Mouse (Mus musculus) G1E (cell line): ENCODE results near the gene Arrb1. TPM values are rescaled to one million over a fixed set of nuclear protein-coding genes. Genes with fewer than 3 reads are reported as not detected.

Experiments used
- ATAC-seq: 2 replicates; pipeline ENCODE4 v1.8.0; 2016; ENCODE audit warnings: mild to moderate bottlenecking; ENCODE audit not compliant: insufficient number of reproducible peaks, poor library complexity, low FRiP score, severe bottlenecking; ENCODE audit errors: extremely low read depth
- DNase-seq: peaks from one replicate; pipeline ENCODE4 v3.0.0; 2012; ENCODE audit warnings: low spot score
- H3K27me3 ChIP-seq: 2 replicates; pipeline ENCODE4 v1.6.1; 2012; ENCODE audit warnings: mild to moderate bottlenecking, low read length, inconsistent platforms; ENCODE audit not compliant: insufficient read depth
- H3K36me3 ChIP-seq: replicated peaks from 2 replicates; pipeline ENCODE3; 2012; ENCODE audit warnings: mild to moderate bottlenecking, inconsistent platforms
- H3K4me1 ChIP-seq: 2 replicates; pipeline ENCODE4 v1.6.1; 2012; ENCODE audit warnings: low read depth, low read length, inconsistent platforms, mixed read lengths; ENCODE audit not compliant: insufficient read depth
- H3K4me3 ChIP-seq: 2 replicates; pipeline ENCODE4 v1.5.1; 2012; ENCODE audit warnings: low read depth, mild to moderate bottlenecking, inconsistent platforms, low read length, moderate library complexity, mixed read lengths
- H3K9me3 ChIP-seq: replicated peaks from 2 replicates; pipeline ENCODE4 v1.6.1; 2012; ENCODE audit warnings: inconsistent platforms
- CTCF ChIP-seq: IDR thresholded peaks from 2 replicates; pipeline ENCODE4 v1.5.1; 2012; ENCODE audit warnings: low read depth, low read length, inconsistent platforms, mixed read lengths
- GATA1 ChIP-seq: IDR thresholded peaks from 2 replicates; pipeline ENCODE4 v1.6.1; 2012; ENCODE audit warnings: borderline replicate concordance, low read length, inconsistent platforms, mixed read lengths
- GATA2 ChIP-seq: IDR thresholded peaks from 2 replicates; pipeline ENCODE4 v1.6.1; 2012; ENCODE audit warnings: low read depth, low read length, inconsistent platforms, borderline replicate concordance
- POLR2AphosphoS5 ChIP-seq: IDR thresholded peaks from 2 replicates; pipeline ENCODE4 v1.6.1; 2012; ENCODE audit warnings: low read depth, low read length, inconsistent platforms; ENCODE audit not compliant: insufficient replicate concordance
- TAL1 ChIP-seq: conservative IDR thresholded peaks from 2 replicates; pipeline ENCODE4 v1.6.1; 2012; ENCODE audit warnings: low read depth, low read length, inconsistent platforms, mixed read lengths
- polyA plus RNA-seq: library from polyadenylated mRNA; stranded (reverse); fragments of >175 nt; gene quantifications from 2 replicates; pipeline ENCODE4 v1.2.3, GENCODE M21; 2012
- total RNA-seq, 2 experiments: library from RNA; stranded (forward) in 1 of 2; stranded (reverse) in 1 of 2; fragments of 200-1000 nt in 1 of 2; fragments of >200 nt in 1 of 2; fragmentation: Nextera tagmentation in 1 of 2; gene quantifications; 2 replicates each; pipeline ENCODE4 v1.2.3; 2014 to 2017

Arrb1 gene
- total and polyA plus RNA-seq, 3 experiments, result 60.6 to 108 (median 84.8) TPM

GRCm38 (mm10) chr7:99565325-99565881, 30.1 kb downstream of the Arrb1 start:
- DNase-seq (no peak), ATAC-seq (no peak)
- H3K4me3 ChIP-seq, result no peak overlapping the region
- no peaks in the 10 kb centered on the region for H3K27me3 ChIP-seq
- TF ChIP-seq GATA1 (no peak), GATA2 (no peak), POLR2AphosphoS5 (no peak), CTCF (no peak), TAL1 (no peak)
- peaks cover 7% of the 10 kb centered on the region; the same call in 1 of the 2 replicates for H3K4me1 ChIP-seq
- H3K9me3 ChIP-seq, result no peaks in the 10 kb centered on the region
- H3K36me3 ChIP-seq, result peaks cover 97% of the 10 kb centered on the region

- H3K36me3 ChIP-seq, result peaks cover 90% of the 10 kb centered on the region
Measured at GRCm38 (mm10) chr7:99570680-99571079, 35.4 kb downstream of the Arrb1 start.

GRCm38 (mm10) chr7:99572931-99573330, 37.7 kb downstream of the Arrb1 start:
- no peak for ATAC-seq
- Histone ChIP-seq H3K4me3 (no peak overlapping the region), H3K36me3 (peaks cover 76% of the 10 kb centered on the region), H3K27me3 (no peaks in the 10 kb centered on the region), H3K4me1 (no peaks in the 10 kb centered on the region), H3K9me3 (no peaks in the 10 kb centered on the region)
- DNase-seq, result no peak
- TF ChIP-seq GATA1, result no peak
- no peak for TF ChIP-seq CTCF
- no peak for TF ChIP-seq TAL1
- no peak for TF ChIP-seq GATA2
- no peak for TF ChIP-seq POLR2AphosphoS5

More at GRCm38 (mm10) chr7:99570680-99571079, 35.4 kb downstream of the Arrb1 start:
- H3K4me1 ChIP-seq, result no peaks in the 10 kb centered on the region
- no peaks in the 10 kb centered on the region for H3K9me3 ChIP-seq
- no peaks in the 10 kb centered on the region for H3K27me3 ChIP-seq
- TF ChIP-seq CTCF (no peak), POLR2AphosphoS5 (no peak), GATA1 (no peak), TAL1 (no peak), GATA2 (no peak)
- H3K4me3 ChIP-seq, result no peak overlapping the region
- no peak for ATAC-seq
- DNase-seq, result no peak

- no peak for ATAC-seq
- no peaks in the 10 kb centered on the region for H3K4me1 ChIP-seq
- DNase-seq, result no peak
- H3K9me3 ChIP-seq, result no peaks in the 10 kb centered on the region
- H3K27me3 ChIP-seq, result no peaks in the 10 kb centered on the region
- peaks cover 77% of the 10 kb centered on the region for H3K36me3 ChIP-seq
- no peak for TF ChIP-seq GATA2
- no peak for TF ChIP-seq GATA1
- TF ChIP-seq TAL1, result no peak
- TF ChIP-seq CTCF, result no peak
- no peak for TF ChIP-seq POLR2AphosphoS5
- no peak overlapping the region for H3K4me3 ChIP-seq
Measured at GRCm38 (mm10) chr7:99573351-99573750, 38.1 kb downstream of the Arrb1 start.

- Histone ChIP-seq H3K36me3 (peaks cover 73% of the 10 kb centered on the region), H3K4me1 (peaks cover 5% of the 10 kb centered on the region; the same call in 1 of the 2 replicates), H3K9me3 (no peaks in the 10 kb centered on the region), H3K4me3 (no peak overlapping the region), H3K27me3 (no peaks in the 10 kb centered on the region; the same call in 1 of the 2 replicates)
- no peak for ATAC-seq
- no peak for DNase-seq
- TF ChIP-seq GATA1 (no peak), GATA2 (no peak), TAL1 (no peak), POLR2AphosphoS5 (no peak), CTCF (no peak)
Measured at GRCm38 (mm10) chr7:99578246-99578645, 43.0 kb downstream of the Arrb1 start.

GRCm38 (mm10) chr7:99579491-99580190, 44.4 kb downstream of the Arrb1 start:
- Histone ChIP-seq H3K9me3 (no peaks in the 10 kb centered on the region), H3K36me3 (peaks cover 76% of the 10 kb centered on the region), H3K4me3 (no peak overlapping the region), H3K27me3 (no peaks in the 10 kb centered on the region; the same call in 1 of the 2 replicates), H3K4me1 (peaks cover 5% of the 10 kb centered on the region; the same call in 1 of the 2 replicates)
- TF ChIP-seq CTCF (no peak), GATA1 (no peak), GATA2 (no peak), POLR2AphosphoS5 (no peak), TAL1 (no peak)
- ATAC-seq (no peak), DNase-seq (no peak)

- Histone ChIP-seq H3K9me3 (no peaks in the 10 kb centered on the region), H3K27me3 (no peaks in the 10 kb centered on the region; the same call in 1 of the 2 replicates), H3K4me1 (peaks cover 5% of the 10 kb centered on the region; the same call in 1 of the 2 replicates), H3K4me3 (no peak overlapping the region), H3K36me3 (peaks cover 75% of the 10 kb centered on the region)
- DNase-seq, result no peak
- TF ChIP-seq CTCF, result no peak
- no peak for TF ChIP-seq POLR2AphosphoS5
- no peak for TF ChIP-seq GATA2
- TF ChIP-seq GATA1, result no peak
- TF ChIP-seq TAL1, result no peak
- ATAC-seq, result no peak
Measured at GRCm38 (mm10) chr7:99580247-99580646, 45.0 kb downstream of the Arrb1 start.
